Mouse (Mus musculus) left cerebral cortex, adult 2 months (tissue): ENCODE data around the gene Bod1l. TPM values are rescaled to one million over a fixed set of nuclear protein-coding genes. Genes with fewer than 3 reads are reported as not detected.
A peak's percentile ranks its signal among the peaks of the same experiment; 100 is the strongest.

ENCODE experiments used
- DNase-seq, 2 experiments: peaks; one replicate each; pipeline ENCODE4 v3.0.0; 2021 to 2022; ENCODE audit warnings: low spot score in 2 of 2, mixed read lengths in 1 of 2; ENCODE audit errors: extremely low spot score in 1 of 2
- H3K27ac ChIP-seq: fragments of 200-600 bp; 2 replicates; pipeline ENCODE4 v1.8.1; 2022
- H3K4me3 ChIP-seq: fragments of 200-600 bp; 2 replicates; pipeline ENCODE4 v1.8.1; 2022
- CTCF ChIP-seq: fragments of 200-600 bp; IDR thresholded peaks from 2 replicates; pipeline ENCODE4 v1.8.1; 2022; ENCODE audit warnings: antibody characterized with exemption, mild to moderate bottlenecking, moderate library complexity
- intact Hi-C: fragments of 180-260 bp; cut with DNase I; formaldehyde crosslinking; loops from one replicate; pipeline ENCODE4 v1.15.1; 2025
- total RNA-seq, 2 experiments: library from RNA; stranded (reverse); gene quantifications; 2 replicates each; pipeline ENCODE4 v1.2.3; 2021

Gene Bod1l
- total RNA-seq, 2 experiments from 2014 or later, result 40.1 to 42.5 TPM

DNA sequence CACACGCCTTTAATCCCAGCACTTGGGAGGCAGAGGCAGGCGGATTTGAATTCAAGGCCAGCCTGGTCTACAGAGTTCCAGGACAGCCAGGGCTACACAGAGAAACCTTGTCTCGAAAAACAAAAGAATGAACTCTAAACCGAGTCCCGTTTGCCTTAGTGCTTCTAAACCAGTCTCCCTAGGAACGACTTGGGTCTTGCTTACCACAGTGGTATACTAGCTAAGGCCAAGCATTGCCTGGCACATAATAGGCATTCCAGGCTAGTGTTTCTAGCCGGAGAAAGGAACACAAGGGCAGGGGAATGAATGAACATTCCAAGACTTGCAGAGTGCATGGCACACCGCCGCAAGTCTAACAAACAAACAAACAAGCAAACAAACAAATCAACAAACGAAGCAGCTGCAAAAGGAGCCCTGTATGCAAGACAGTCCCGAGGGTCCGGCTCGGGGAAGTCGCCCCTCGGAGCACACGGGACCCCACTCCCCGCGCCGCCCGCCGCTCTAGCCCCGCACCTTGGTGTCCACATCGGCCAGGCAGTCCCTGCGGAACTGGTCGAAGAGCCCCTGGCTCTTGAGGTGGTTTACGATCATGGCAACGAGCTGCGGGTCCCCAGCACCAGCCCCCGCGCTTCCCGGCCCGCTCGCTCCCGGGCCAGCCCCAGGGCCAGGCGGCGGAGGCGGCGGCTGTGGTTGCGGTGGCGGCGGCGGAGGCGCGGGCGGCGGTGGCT, 532 bp downstream of the Bod1l start:
- intact Hi-C loops, result loop anchor here (5.0 kb wide), 1 partner anchor 136 kb away; the partner anchor contains the start of gene Rab28
- peak overlapping the region; percentile 99 for H3K4me3 ChIP-seq
- DNase-seq, result no peak
- peak overlapping the region; percentile 69 for H3K27ac ChIP-seq
- no peak for TF ChIP-seq CTCF

DNA sequence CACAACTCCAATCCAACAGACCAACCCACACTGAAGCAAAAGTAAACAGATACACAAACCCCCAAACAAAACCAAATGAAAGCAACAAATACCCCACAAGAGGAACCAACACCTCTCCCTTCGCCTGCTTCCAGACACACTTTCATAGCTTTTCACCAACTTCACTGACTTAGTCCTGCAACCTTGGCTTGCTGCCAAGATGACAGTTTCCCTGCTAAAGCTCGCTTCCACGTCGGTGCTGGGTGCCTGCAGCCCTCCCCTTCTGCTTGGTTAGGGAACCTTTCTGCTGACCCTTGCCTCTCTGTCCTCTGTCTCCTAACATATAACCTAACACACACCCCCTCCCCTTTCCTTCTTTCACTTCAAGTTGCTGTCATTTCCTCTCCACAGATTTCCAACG, 1.4 kb downstream of the Bod1l start:
- peak overlapping the region; percentile 99 for H3K4me3 ChIP-seq
- TF ChIP-seq CTCF, result no peak
- intact Hi-C loops, result loop anchor here (5.0 kb wide), 1 partner anchor 135 kb away; the partner anchor contains the start of gene Rab28

DNA sequence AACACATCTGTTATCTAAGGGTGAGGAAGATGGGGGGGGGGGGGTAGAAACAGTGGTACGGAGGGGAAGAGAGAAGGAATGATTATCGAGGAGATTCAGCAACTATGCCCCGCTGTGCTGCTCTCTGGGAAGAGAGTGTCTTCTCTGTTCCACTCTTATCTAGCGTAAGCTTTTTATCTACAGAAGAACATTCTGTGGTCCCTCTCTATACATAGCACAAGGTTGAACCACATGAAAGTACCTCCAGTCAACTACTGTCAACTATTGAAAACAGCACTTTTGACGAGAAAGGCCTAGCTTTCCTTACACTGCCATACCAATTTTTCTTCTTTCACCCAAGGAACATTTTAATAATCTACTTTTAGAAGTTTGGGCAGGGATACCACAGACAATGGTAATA, 2.4 kb downstream of the Bod1l start:
- Histone ChIP-seq H3K4me3 (no peak overlapping the region), H3K27ac (no peak overlapping the region)
- DNase-seq, result no peak
- TF ChIP-seq CTCF, result no peak
- intact Hi-C loops, result loop anchor here (5.0 kb wide), 1 partner anchor 134 kb away; the partner anchor contains the start of gene Rab28

More for the DNA sequence above, 1.4 kb downstream of the Bod1l start:
- no peak for DNase-seq
- no peak overlapping the region for H3K27ac ChIP-seq

DNA sequence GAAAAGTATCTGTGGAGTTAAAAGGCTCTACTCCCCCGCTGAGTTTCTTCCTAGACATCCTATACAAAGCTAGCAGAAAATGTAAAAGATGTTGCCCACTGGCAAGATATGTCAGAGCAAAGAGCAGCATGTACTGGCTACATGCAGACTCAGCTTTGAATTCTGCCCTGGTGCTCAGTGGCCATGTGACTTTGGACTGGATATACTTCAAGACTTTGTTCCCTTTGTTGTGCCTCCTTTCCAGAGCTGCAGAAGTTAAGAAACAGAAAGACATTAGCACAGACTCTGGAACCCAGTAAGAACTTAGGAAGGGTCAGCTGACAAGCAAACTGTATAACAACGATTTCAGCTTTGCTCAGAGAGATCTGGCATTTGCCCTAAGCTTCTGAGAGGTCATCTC, 14.0 kb downstream of the Bod1l start:
- DNase-seq, result no peak
- no peak overlapping the region for H3K4me3 ChIP-seq
- intact Hi-C loops, result no loop called here
- no peak overlapping the region for H3K27ac ChIP-seq
- TF ChIP-seq CTCF, result no peak

DNA sequence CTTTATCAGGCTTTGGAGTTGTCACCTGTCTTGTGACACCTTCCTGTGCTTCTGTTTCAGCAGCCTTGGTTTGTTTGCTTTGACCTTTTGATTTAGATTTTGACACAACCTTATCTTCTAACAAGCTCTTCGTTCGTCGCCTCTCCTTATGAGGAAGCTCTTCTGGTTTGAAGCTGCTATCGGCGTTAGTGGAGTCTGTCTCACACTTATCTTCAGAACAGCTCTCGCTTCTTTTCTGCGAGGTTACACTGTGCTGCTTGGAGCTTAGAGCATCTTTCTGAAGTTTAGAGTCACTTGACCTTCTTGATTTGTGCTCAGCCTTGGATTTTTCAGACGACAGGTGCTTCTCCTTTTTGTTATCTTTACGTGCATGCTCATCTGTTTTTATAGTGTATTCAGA, 23.0 kb downstream of the Bod1l start:
- H3K27ac ChIP-seq, result no peak overlapping the region
- no peak for DNase-seq
- no peak overlapping the region for H3K4me3 ChIP-seq
- intact Hi-C loops, result no loop called here
- no peak for TF ChIP-seq CTCF

DNA sequence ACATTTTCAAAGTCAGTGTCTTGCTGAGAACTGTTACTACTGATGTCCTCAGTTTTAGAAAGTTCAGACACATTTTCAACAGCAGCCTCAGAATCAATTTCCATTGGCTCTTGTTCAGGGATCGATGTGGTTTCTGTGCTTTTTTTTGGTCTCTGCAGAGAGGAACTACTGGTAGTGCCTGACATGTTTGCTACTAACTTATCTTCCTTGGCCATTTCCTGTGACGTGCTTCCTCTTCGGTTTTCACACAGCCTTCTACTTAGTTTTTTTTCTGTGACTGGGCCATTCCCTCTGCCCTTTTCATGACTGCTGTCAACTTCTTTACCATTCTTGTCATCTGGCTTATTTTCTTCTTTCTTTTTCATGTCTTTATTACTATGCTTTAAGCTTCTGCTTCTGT, 23.6 kb downstream of the Bod1l start:
- H3K27ac ChIP-seq, result no peak overlapping the region
- H3K4me3 ChIP-seq, result no peak overlapping the region
- TF ChIP-seq CTCF, result no peak
- no peak for DNase-seq
- intact Hi-C loops, result no loop called here

DNA sequence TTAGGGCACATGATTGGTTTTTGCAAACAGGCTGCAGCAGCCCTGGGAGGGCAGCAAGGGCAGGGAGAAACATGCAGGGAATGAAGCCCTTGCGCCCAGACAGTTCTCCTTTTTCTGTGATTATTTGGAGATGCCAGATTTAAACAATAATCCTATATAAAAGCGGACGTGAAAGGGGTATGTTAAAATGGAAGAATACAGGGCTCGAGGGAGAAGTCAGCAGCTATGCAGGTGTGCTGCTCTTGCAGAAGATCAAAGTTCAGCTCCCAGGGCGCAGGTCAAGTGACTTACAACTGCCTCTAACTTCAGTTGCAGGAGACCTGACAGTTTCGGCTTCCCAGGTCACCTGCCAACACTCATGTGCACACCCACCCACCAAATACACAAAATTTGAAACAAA, 31.6 kb downstream of the Bod1l start:
- DNase-seq, result no peak
- intact Hi-C loops, result no loop called here
- no peak overlapping the region for H3K4me3 ChIP-seq
- TF ChIP-seq CTCF, result no peak
- H3K27ac ChIP-seq, result no peak overlapping the region

DNA sequence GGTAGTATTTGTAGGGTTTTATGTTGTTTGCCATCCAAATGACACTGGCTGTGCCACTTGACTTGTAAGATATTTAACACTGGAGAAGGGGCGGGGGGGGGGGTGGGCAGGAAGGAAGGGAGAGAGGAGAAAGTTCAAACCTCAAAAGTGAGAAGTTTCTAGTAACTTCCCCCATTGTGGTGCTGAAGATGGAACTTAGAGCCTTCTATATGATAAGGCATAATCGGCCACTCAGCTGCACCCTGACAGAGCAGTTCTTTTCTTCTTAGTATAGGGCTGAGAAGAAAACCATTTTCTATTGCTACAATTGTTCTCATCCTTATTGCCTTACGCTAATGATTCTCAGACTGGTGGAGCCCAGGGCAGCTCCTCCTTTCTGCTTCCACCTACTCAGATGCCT, 32.8 kb downstream of the Bod1l start:
- H3K27ac ChIP-seq, result no peak overlapping the region
- intact Hi-C loops, result no loop called here
- no peak overlapping the region for H3K4me3 ChIP-seq
- no peak for DNase-seq
- no peak for TF ChIP-seq CTCF

DNA sequence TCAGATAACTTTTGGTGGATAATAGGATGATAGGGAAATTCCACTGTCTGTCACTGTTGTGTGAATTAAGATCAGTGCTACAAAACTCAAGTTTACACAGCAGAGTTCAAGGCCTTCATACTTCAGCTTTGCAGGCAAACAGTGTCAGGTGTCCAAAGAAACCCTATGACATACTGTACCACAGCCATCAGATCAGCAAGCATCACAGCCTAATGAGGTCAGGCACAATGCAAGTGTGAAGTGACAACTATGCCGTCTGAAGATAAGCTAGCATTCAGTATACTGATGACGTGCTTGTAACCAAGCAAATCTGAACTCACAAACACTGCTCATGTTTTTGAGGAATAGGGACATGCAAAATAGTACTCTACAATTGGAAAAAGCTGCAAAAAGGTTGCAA, 36.7 kb downstream of the Bod1l start:
- TF ChIP-seq CTCF, result no peak
- H3K4me3 ChIP-seq, result no peak overlapping the region
- intact Hi-C loops, result no loop called here
- no peak for DNase-seq
- H3K27ac ChIP-seq, result no peak overlapping the region

DNA sequence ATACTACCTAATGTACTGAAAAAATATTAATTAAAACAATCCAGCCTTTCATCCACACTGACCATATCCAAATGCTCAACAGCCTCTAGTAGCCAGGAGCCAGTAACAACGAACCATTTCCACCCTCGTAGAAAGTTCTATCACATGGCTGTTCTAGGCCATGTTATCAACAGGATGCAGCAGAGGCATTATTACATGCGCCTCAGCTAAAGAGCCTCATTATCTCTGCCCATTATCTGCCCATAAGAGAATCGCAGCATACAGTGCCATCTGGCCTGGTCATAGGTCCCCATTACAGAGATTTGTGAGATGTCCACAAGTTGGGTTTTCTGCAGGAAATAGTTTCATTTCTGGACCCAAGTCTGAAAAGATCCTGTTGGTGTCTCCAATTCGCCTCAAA, 37.9 kb downstream of the Bod1l start:
- no peak for TF ChIP-seq CTCF
- H3K27ac ChIP-seq, result no peak overlapping the region
- no peak overlapping the region for H3K4me3 ChIP-seq
- no peak for DNase-seq
- intact Hi-C loops, result no loop called here

DNA sequence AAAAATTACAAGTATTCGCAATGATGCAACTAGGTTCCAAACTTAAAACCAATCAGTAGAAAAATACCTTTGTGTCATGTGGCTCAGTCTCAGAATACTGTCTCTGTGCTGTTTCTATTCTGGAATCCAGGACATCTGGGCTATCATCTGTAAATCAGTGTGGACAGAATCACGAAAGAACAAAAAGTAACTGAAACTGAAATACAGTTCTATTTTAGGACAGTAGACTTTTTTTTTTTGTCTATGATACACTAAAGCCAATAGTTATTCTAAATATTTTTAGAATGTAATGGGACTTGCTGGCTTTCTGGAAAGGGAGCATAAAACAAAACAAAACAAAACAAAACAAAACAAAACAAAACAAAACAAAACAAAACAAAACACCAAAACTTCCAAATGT, 39.0 kb downstream of the Bod1l start:
- no peak for TF ChIP-seq CTCF
- no peak for DNase-seq
- intact Hi-C loops, result no loop called here
- no peak overlapping the region for H3K27ac ChIP-seq
- H3K4me3 ChIP-seq, result no peak overlapping the region

DNA sequence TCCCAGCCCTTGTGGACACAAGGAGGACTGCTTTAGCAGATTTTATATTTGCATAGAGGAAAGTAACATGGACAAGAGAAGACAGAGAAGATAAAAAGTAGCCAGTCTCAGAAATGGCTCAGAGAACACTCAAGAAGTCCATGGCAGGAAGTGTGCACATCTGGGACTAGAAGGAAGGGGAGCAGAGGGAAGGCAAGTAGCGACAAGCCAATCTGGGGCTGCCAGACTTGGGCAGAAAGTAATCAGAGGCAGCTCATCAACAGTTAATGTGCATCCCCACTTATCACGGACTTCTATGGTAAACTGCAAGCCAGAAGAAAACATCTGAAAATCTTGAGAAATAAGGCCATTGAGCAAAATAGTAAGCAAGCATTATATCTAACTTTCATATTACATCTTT, 39.5 kb downstream of the Bod1l start:
- intact Hi-C loops, result no loop called here
- Histone ChIP-seq H3K27ac (no peak overlapping the region), H3K4me3 (no peak overlapping the region)
- DNase-seq, result no peak
- TF ChIP-seq CTCF, result no peak; the same call in 1 of the 2 replicates

DNA sequence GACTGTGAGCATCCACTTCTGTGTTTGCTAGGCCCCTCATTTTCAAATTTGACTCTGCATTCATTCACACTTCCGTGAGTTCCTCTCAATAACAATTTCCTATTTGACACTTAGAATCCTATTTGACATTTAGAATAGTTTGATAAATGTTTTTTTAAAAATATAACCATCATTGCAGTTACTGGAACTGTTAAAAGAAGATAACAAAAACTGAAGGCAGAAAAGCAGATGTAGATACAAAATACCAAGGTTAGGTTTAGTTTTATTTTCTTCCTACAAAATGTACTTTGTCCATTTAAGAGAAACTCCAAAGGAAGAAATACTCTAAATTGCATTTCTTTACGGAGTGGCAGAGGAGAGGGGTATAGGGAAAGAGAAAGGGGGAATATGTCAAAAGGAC, 42.5 kb downstream of the Bod1l start:
- Histone ChIP-seq H3K27ac (no peak overlapping the region), H3K4me3 (no peak overlapping the region)
- TF ChIP-seq CTCF, result no peak
- intact Hi-C loops, result no loop called here
- no peak for DNase-seq
